Mouse (Mus musculus) gastrocnemius, postnatal 4 days (tissue): ENCODE data around the gene Fnbp1l. TPM values are rescaled to one million over a fixed set of nuclear protein-coding genes. Genes with fewer than 3 reads are reported as not detected.

ENCODE experiments used
- DNase-seq, 2 experiments: peaks; one replicate each; pipeline ENCODE4 v3.0.0; 2021 to 2022; ENCODE audit warnings: low spot score in 2 of 2, mixed read lengths in 2 of 2
- long read RNA-seq, 2 experiments: library from polyadenylated mRNA; stranded (forward); transcript quantifications; one replicate each; pipeline ENCODE4 v2.0.0; 2021
- total RNA-seq, 2 experiments: library from RNA; stranded (reverse); gene quantifications; 2 replicates each; pipeline ENCODE4 v1.2.3; 2021

The Fnbp1l gene
- total RNA-seq = 10 to 100 TPM; 27.2 to 30.2 TPM
- long read RNA-seq, experiment 1, full-length matches to known transcripts = 3 of 7 reads
- long read RNA-seq, experiment 1, partial matches to known transcripts = 2 of 7 reads
- long read RNA-seq, experiment 1, other reads (novel, unspliced or antisense) = 2 of 7 reads
- long read RNA-seq, experiment 2, full-length matches to known transcripts = 1 of 6 reads
- long read RNA-seq, experiment 2, partial matches to known transcripts = 1 of 6 reads
- long read RNA-seq, experiment 2, other reads (novel, unspliced or antisense) = 4 of 6 reads

DNA sequence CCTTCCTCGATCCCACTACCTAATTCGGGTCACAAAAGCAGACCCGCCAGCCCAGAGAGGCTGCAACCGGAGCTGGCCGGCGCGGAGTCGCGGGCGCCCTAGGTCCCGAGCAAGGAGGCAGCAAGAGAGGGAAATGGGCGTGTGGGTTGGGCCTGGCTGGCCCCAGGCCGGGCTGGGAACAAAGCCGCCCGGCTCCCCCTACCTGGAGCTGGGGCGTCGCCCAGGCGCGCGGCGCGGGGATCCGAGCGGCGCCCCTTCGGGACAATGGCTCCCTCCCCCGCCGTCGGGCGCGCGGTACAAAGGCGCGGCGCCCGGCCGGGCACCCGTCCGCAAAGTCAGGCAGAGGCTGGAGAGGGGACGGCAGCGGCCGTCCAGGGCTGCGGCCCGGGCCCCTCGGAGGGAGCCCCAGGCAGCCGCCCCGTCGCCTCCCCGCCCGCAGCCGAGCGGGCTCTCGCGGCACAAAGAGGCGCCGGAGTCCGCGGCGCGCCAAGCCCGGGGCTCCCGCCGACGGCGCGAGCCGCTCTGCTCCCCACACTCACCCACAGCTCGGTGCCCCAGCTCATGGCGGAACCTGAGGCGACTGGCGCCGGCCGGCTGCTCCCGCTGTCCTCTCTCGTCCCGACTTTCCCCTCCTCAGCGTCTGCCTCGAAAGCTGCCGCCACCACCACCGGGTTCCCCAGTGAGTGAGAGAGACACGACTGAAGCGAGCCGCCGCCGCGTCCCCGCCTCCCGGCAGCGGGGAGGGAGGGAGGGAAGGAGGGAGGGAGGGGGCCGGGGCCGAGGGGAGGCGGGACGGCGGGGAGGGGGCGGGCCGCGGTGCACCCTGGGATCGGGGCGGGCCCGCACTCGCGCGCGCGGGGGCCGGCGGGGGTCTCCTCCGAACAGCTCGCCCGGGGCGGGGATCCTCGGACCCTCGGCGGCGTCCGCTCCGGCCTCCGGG, at the start of gene Fnbp1l:
Fnbp1l (minus strand) TSS at position 725 of the 940 bp plus-strand sequence.
- DNase-seq = peak; percentile 64 to 75

GRCm38 (mm10) chr3:122660795-122661194, 41.3 kb upstream of the Fnbp1l start:
- no peak for DNase-seq

DNA sequence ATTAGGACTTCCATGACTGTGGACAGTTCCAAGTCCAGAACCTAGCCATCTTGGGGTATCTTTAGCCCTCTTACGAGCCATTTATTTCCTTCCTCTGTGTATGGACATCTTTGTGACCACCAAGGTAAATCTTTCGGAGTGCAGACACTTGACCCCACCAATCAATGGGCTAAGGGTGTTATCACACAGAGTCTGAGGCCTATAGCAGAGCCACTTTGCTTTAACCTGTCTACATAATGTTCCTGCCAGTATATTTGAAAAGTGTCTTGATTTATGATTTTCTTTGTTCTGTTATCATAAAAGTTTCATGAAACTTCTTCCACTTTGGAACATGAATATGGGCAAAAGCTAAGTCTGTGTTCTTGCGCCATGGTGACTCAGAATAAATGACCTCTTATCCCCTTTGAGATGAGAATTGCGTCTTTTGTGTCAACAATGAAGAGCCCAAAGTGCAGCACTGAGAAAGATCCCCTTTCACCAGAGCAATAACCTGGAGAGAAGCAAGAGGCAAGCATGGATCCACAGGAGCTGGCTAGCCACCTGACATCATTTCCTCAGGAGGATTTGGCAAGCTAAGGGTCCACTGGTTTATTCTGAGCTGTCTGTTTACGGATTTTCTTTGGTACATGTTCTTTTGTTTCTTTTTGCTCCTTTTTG, 39.9 kb upstream of the Fnbp1l start:
- DNase-seq = no peak

GRCm38 (mm10) chr3:122647195-122647837, 27.8 kb upstream of the Fnbp1l start:
- DNase-seq = no peak

DNA sequence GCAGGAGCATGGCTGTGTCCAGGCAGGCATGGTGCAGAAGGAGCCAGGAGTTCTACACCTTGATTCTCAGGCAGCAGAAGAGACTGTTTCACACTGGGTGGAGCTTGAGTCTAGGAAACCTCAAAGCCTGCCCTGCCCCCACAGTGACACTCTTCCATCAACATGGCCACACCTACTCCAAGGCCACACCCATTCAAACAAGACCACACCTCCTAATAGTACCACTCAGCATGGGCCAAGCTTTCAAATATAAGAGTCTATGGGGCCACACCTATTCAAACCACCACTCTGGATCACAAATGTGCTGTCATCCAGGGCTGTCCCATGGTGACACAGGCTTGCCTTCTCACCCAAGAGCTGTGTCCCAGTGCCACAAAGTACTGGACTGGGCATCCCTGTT, 20.8 kb upstream of the Fnbp1l start:
- no peak for DNase-seq

GRCm38 (mm10) chr3:122639197-122639475, 19.6 kb upstream of the Fnbp1l start:
- no peak for DNase-seq

DNA sequence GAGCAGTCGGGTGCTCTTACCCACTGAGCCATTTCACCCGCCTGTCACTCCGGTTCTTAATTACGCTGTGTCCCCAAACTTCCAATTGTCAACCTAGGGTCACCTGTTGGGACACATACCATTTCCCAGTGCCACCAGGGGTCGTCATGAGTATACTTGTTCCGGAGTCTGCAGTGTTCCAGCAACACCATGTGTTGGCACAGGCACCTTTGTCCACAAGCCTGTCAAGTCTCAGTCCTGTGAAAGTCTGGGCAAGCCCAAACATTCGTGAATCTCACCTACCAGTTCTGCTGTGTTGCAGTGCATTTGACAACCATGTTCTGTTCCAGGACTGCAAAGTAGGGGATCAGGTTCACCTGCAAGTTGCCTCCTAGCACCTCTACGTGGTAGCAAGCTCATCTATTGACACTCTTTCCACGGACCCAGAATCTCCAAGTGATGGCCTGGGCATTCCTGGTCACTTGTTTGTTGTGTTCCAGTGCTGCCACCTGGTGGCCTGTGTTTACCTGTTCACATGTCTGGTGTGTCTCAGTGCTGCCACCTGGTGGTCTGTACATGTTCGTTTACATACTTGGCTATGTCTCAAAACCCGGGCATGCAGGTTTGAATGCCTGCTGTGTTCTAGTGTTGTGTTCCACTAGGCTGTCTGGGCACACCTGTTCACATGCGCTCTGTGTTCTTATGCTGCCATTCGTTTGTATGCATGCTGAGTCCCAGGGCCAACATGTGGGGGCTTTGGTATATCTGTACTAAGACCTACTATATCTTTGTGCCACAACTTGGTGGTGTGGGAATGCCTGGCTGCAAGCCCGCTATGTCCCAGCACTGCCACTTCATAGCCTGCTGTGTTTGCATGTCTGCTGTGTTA, 19.0 kb upstream of the Fnbp1l start:
- DNase-seq = peak; percentile 83 to 94

DNA sequence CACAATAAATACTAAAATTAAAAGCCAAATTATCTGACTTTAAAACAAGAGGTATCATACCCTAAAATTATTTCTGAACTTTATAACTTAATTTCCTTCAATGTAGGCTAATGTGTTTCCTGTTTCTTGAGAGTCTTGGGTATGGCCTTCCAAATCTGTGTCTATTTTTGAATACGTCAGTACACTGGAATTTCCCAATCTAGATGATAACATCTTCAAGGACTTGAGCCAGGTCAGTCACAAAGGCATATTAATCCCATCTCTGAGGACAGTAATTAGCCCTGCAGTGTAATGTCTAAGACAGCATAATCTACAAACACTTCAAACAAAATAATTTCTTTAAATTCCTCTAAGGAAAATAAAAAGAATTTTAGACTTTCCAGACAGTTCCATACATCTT, 17.8 kb upstream of the Fnbp1l start:
- no peak for DNase-seq

DNA sequence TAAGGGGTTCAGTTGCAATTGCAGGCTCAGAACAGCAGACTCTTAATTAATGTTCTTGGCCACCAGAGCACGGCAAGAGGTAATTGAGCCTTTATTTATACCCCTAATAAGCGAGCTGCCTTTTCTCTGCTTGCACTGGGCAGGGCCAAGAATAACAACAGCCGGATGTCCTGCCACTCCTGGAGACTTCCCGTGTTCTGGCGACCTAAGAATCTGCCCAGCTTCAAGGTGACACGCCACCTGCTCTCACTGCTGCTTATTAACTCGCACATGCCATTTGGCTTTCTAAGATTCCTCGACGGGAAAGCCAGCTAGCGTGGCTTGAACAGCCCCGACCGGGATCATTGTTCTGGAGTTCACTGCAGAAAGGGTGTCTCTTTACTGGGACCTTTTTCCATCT, 15.7 kb upstream of the Fnbp1l start:
- DNase-seq = no peak

GRCm38 (mm10) chr3:122629580-122629979, 10.1 kb upstream of the Fnbp1l start:
- DNase-seq = no peak

DNA sequence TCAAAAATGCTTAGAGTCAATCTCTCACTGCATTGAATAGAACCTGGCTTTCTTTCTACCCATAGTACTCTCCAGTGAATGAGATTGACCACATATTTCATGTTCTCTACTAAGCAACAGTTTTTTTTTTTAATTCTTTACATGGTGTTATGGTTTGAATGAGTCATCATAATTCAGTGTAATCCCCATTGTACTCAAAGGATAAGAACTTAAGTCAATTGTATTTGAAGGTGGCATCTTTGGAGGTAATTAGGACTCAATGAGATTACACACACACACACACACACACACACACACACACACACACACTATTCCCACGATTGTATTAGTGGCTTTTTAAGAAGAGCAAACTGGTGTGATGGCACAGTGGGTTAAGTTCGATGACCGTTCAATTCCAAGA, 9.4 kb upstream of the Fnbp1l start:
- DNase-seq = no peak

GRCm38 (mm10) chr3:122628546-122628945, 9.0 kb upstream of the Fnbp1l start:
- no peak for DNase-seq

DNA sequence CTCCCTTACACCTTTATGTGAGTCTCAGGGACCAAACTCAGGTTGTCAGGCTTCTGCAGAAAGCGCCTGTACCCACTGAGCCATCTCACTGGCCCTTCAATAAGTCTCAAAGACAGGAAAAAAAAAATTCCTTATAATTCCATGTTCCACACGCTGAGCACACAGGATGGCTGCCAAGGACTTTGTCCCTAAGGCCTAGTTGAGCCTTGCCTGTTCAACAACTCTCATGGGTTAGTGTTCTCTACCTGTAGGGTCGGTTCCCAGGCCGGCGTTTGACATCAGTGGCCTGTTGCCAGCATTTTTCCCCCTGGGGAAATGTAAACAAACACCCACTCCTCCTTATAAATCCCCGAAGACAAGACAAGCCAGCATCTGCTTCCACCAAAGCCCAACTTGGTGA, 8.3 kb upstream of the Fnbp1l start:
- DNase-seq = no peak

DNA sequence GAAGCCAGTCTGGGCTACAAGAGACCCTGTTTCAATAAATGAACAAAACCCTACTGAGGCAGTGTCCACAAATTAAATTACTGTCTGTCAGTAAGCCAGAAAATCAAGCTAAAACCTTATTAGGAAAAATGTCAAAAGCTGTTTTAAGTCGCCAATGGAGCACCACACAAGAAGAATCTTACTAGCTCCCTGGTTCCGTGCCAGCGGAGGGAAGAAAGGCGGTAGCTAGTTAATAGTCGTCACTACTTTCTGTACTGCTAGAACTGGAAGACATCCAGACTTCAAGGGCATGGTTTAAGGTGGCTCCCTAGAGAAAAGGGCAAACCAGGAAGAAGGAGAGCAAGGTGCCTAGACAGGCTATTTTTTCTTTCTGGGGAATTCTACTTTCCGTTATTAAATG, 5.1 kb upstream of the Fnbp1l start:
- no peak for DNase-seq

DNA sequence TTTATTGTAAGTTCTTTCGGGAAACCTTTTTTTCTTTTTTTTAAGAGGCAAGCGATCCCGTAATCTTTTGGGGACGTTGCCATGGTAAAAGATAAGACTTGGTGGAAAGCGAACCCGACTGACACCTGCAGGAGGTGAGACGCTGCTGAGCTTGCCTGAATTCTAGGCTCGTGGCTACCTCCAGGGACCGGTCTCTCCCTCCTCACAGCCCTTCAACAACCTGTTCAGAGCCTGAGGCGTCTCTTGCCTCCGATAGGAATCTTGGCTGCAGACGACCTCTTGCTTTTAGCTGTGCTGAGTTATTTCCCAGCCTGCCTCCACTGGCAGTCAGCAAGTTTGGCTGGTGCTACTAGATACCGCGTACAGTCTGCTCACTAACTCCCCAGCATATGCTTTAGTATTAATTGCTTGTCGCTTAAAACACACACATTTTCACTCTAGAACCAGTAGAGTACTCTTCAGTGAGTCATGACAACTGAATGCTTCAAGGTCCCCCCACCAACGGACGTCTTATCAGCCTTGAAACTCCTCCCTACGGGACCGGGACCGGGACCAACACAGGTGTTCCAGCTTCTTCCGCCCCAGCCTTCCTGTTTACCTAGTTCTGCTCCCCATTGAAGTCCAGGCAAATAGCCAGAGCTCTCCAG, 893 bp upstream of the Fnbp1l start:
- DNase-seq = peak in 1 of 2 experiments; percentile 33

DNA sequence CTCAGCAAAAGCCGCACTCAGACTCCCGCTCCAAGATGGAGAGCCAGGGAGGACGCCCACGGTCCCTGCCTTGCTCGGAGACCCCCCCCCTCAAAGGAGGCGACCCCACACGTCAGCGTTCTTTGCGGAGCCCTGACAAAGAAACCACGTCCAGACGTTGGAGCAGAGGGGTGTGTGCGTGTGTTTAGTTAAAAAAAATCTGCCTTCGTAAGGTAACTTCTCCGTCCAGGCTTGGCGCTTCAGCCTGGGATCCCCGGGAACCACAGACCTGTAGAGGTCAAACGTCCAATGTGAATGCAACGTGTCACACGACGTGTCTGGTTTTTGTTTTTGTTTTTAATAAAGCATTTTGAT, 393 bp upstream of the Fnbp1l start:
- peak in 1 of 2 experiments; percentile 28 for DNase-seq

DNA sequence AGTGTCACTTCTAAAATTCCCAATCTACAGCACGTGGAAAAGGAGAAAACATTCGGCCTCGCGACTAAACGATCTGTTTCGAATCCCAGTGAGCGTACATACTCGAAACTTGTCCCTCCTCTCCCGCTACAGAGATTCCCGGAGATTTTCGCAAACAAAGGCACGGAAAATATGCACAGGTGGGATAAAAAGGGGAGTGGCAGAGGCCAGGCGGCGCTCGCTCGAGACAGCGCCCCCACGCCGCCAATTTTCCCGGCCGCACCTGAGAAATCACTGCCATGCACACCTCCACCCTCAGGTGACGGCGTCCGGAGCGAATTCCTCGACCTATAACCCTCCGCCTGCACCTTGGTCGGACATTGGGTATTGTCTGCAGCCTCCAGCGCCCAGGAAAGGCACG, 1.1 kb downstream of the Fnbp1l start:
- no peak for DNase-seq

GRCm38 (mm10) chr3:122617613-122618340, 1.7 kb downstream of the Fnbp1l start:
- DNase-seq = no peak

- no peak for DNase-seq
Measured at GRCm38 (mm10) chr3:122612537-122612936, 7.0 kb downstream of the Fnbp1l start.

- no peak for DNase-seq
Measured at GRCm38 (mm10) chr3:122611761-122612160, 7.8 kb downstream of the Fnbp1l start.
